Mouse (Mus musculus): ENCODE data around the gene Lpin2.

Lpin2 gene

GRCm38 (mm10) chr17:71169639-71170038 lies 12.7 kb upstream of the Lpin2 start:
- ATAC-seq (ENCODE audit: insufficient number of reproducible peaks, low FRiP score, low TSS enrichment), result no peak

- no peak for ATAC-seq (ENCODE audit: insufficient number of reproducible peaks, low FRiP score, low TSS enrichment)
These were observed 11.2 kb upstream of the Lpin2 start for GRCm38 (mm10) chr17:71171161-71171560.

- ATAC-seq (ENCODE audit: insufficient number of reproducible peaks, low FRiP score, low TSS enrichment), result no peak
These were observed 5.0 kb upstream of the Lpin2 start for GRCm38 (mm10) chr17:71177336-71177735.

- ATAC-seq (ENCODE audit: insufficient number of reproducible peaks, low FRiP score, low TSS enrichment), result no peak
These were observed 4.4 kb upstream of the Lpin2 start for GRCm38 (mm10) chr17:71177949-71178348.

DNA sequence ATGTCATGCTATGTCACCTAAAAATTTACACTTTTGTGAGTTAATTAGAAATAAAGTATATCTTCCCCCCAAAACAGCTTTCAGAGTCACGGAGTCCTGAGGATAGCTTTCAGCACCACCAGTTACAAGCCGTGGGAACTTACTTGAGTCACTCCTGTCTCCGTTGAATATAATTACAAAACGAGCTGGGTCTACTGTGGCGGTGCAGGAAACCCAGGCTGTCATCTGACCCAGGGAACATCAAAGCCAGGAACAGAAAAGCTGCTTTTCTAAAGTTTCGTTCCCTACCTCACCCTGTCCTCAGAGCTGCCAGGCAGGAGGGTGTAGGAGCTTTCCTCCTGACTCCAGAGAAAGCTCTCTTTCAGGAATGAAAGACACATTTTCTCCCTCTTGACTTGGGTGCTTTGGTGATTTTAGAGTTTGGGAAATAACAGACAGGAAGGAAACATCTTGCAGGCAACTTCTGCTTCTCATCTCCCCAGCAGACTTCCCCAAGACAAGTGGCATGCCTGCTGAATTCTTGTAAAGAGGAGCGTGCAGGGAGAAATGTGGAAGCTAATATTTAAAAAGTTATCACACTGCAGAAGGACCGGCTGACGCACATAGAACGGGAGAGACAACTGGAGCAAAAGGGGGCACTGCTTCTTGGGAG lies 3.7 kb upstream of the Lpin2 start:
- ATAC-seq (ENCODE audit: insufficient number of reproducible peaks, low FRiP score, low TSS enrichment), result no peak

DNA sequence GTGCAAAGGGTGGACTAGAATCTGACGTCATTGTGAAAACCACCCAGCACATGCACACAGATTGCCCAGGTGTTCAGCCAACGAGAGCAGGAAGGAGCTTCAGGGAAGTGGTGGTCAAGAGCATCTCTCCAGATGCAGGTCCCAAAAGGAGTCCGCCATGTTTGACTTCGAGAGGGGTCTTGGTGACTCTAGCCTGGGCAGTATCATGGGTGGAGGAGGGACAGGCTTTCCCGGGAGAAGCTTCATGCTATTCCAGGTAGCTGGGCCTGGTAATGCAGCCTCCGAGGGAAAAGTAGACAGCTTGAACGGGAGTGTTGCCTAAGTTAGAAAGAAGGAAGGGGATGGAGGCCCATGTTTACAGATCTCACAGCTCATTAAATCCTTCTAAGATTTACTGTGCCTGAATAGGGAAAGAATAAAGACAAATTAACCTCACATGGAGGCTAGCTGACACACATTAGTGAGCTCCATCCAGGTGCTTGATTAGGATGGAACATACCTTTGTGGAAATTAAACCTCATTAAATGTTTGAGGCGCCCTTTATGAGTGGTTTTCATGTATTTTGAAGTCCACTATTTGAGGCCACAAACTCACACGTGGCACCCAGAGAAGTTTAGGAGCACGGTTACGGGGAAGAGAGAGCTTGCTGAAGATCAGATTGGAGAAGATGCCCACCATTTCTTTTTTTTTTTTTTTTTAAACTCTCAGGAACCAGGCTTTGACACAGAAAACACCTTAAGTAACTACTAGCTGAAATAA lies 2.6 kb upstream of the Lpin2 start:
- no peak for ATAC-seq (ENCODE audit: insufficient number of reproducible peaks, low FRiP score, low TSS enrichment)

DNA sequence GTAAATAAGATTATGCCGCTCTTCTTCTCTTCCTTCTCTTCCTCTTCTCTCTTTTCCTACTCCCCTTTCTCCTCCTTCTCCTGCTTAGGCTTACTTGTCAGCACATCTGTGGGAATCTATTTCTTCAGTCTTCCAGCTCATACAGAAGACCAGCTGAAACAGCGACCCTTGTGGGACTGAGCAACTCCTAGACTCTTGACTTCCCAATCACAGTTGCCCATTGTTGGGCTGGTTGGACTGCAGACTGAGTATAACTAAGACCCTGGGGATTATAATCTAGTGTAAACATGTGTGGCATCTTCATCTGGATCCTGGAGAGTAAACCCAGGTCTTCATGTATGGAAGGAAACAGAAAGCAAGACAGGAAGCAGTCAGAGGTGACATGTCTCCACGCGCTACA lies 1.8 kb upstream of the Lpin2 start:
- no peak for ATAC-seq (ENCODE audit: insufficient number of reproducible peaks, low FRiP score, low TSS enrichment)

- ATAC-seq (ENCODE audit: insufficient number of reproducible peaks, low FRiP score, low TSS enrichment), result peak; percentile 77
These were observed 704 bp downstream of the Lpin2 start for GRCm38 (mm10) chr17:71182871-71183656.

DNA sequence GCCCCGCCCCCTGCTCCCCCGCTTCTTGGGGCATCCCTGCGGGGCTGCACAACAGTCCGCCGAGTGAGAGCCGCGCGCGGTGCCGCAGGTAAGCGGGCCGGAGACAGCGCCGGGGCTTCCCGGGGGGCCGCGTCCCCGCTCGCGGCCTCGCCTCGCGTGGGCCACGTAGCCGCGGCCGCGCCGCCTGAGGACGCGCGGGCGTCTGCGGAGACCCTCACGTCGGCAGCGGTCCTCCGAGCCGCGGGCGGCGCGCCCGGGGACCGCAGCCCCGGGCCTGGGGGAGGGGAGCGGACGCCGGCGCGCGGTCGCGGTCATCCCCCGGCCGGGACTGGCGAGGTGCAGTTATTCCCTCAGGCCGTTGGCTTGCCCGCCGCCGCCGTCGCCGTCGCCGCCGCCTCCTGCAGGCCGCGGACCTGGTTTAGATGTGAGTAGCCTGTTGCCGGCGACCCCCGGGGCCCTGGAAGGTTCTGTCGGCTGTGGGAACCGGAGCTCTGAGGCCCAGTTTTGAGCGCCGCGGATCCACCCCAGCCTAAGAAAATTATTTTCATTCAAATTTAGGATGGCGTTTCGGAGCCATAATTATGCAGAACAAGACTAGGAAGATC lies 1.4 kb downstream of the Lpin2 start:
- ATAC-seq (ENCODE audit: insufficient number of reproducible peaks, low FRiP score, low TSS enrichment), result peak; percentile 8; the same call in 1 of the 2 replicates

- ATAC-seq (ENCODE audit: insufficient number of reproducible peaks, low FRiP score, low TSS enrichment), result no peak
These were observed 2.2 kb downstream of the Lpin2 start for GRCm38 (mm10) chr17:71184356-71185111.

GRCm38 (mm10) chr17:71185368-71185767 lies 3.0 kb downstream of the Lpin2 start:
- ATAC-seq (ENCODE audit: insufficient number of reproducible peaks, low FRiP score, low TSS enrichment), result no peak

- no peak for ATAC-seq (ENCODE audit: insufficient number of reproducible peaks, low FRiP score, low TSS enrichment)
These were observed 8.2 kb downstream of the Lpin2 start for GRCm38 (mm10) chr17:71190589-71190988.

DNA sequence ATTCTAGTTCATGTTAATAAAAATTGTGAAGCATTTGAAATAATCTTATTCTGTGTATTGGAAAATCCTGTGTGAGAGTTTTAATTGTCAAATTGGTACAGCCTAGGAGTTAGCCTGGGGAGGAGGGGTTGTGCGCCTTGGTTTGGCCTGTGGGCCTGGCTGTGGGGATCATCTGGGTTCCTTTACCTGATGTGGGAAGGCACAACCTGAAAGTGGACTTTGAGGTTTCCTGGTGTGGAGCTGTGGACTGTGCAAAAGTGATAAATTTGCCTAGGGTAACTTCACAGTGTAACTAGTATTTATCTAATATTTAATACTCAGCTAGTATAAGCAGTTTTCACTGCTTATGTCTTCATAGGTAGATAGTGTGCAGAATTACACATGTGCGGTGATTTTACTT lies 8.7 kb downstream of the Lpin2 start:
- no peak for ATAC-seq (ENCODE audit: insufficient number of reproducible peaks, low FRiP score, low TSS enrichment)

DNA sequence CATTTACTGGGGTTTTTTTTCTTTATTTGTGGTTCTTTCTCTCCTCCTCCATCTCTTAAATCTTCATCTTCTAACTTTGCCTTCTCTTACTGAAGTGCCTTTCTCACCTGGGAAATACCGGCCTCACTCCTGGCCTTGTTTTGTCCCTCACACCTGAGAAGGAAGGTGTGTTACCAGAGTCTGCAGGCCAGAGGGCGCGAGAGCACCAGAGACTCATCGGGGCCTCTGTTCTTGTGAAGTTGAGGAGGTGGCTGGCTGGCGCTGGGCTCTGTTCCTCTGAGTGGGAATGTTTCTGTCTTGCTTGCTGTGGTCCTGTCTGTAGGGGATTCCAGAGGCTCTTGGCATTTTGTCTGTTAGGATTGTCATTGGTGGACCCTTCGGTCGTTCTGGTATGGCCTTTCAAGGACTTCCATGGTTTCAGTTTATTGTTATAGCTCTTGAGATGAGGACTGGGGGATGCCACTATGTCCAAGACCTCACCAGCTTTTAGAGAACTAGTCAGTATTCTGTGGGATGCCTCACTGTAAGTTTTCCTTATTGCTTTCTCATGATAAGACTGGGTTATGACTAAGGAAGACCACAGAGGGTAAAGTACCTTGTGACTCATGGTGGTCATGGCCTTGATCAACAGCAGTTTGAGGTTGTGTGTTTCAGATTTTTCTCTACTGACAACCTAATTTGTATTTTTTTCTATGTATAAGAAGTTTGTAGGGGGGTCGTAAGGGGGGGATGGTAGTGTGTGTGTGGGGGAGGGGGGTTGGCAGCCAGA lies 9.5 kb downstream of the Lpin2 start:
- no peak for ATAC-seq (ENCODE audit: insufficient number of reproducible peaks, low FRiP score, low TSS enrichment)

GRCm38 (mm10) chr17:71193019-71193418 lies 10.7 kb downstream of the Lpin2 start:
- no peak for ATAC-seq (ENCODE audit: insufficient number of reproducible peaks, low FRiP score, low TSS enrichment)

DNA sequence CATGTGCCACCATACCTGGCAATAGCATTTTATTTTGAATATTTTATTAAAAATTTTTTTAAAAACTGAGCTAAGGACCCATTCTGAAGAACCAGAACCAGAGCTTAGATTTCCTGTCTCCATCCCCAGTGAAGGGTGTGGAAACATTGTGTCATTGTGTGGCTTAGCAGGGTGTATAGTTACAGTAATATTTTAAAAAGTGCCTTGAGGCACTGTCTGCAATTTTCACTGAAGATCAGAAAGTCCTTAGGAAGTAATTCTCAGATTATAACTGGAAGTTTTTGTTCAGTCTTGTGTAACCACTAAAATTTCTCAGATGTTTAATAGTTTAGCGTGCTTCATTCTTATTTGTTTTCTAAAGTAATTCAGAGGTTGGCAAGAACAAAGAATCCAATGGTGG lies 11.1 kb downstream of the Lpin2 start:
- ATAC-seq (ENCODE audit: insufficient number of reproducible peaks, low FRiP score, low TSS enrichment), result no peak

DNA sequence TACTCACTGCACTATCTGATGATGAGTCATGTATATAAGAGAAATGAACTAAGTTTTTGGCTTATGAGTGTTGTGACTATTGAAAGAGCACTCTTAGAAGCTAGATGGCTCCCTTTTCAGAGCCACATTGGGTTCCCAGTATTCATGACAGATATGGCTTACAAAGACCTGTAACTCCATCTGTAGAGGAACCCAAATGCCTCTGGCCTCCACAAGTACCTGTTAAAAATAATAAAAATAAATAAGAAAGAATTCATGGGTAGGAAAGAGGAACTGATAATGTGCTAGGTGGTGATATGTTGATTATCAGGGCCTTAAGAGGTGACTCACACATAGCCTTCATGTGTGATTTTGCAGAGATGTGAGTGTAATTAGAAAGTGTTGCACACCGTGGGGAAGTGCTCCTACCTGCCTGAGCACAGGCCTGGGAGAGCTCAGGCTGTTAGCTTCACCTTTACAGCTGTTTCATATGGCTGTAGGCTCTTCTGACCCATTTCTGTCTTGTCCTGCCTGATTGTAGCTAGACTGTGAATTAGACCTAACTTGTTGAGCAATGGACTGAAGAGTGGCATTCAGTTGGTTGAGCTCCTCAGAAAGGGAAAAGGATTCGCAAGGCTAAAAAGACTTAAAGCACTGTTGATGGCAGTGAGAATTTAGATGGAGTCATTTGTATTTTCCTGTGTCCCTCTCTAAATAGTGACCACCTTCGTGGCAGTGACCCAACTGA lies 12.7 kb downstream of the Lpin2 start:
- no peak for ATAC-seq (ENCODE audit: insufficient number of reproducible peaks, low FRiP score, low TSS enrichment)

DNA sequence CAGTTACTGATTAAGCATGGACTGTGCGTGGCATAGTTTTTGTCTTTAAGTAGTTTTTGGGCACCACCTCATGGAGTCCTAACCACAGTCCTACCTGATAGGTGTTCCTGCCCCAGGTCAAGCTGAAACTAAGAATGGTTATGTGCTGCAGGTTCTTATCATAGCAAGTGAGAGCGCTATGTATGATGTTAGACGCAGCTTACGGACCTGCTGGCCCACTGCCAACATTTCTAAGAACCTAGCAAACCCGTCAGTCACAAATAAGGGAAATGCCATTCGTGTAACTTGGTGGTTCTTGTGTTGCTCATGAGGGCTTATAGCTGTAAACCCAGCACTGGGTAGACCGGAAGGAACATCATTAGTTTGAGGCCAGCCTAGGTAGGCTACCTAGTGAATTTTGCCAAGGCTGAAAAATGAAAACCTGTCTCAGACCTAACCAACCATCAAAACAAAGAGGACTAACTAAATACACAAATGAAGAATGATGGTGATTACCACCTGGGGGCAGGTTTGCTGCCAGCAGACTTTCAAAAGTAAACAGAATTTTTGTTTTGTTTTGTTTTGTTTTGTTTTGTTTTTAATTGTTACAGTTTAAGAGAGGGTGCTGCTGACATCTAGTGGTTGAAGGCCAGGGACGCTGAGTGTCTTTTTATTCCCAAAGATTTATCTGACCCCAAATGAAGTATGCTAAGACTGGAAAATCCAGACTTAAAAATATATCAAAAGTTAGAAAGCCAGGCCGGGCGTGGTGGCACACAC lies 13.5 kb downstream of the Lpin2 start:
- no peak for ATAC-seq (ENCODE audit: insufficient number of reproducible peaks, low FRiP score, low TSS enrichment)

Data from cerebellum, adult (tissue).